ENCODE assay signal across 9 mouse cellular contexts in genomic region chr10:80936810-80937164, GRCm38 (mm10). TPM values are rescaled to one million over a fixed set of nuclear protein-coding genes. Genes with fewer than 3 reads are reported as not detected.
DNase-seq lines count a peak whose midpoint lies in the region; ATAC-seq and TF ChIP-seq lines count a peak whose summit lies in the region.
"Had no signal": no experiment of that assay in that cellular context is flagged by ENCODE, and none has a peak within 500 bp of the region (broad histone marks: within the 10 kb centered on the region; RNA-seq: fewer than 3 reads in every experiment).

No protein-coding gene starts in this region.

- peaks cover 85% of the 10 kb centered on the region for H3K4me1 ChIP-seq in heart, embryonic 11.5 days (ENCODE audit: control insufficient read depth, insufficient read depth, low read length)
- H3K4me1 ChIP-seq in ES-Bruce4 (ENCODE audit: control insufficient read depth, insufficient read depth, low read length): peaks cover 25% of the 10 kb centered on the region
- peaks cover 91% of the 10 kb centered on the region for H3K4me1 ChIP-seq in hindbrain, embryonic 13.5 days (replicated peaks)
- H3K4me1 ChIP-seq in midbrain, embryonic 11.5 days (ENCODE audit: control insufficient read depth, insufficient read depth, low read length): peaks cover 38% of the 10 kb centered on the region

- intact Hi-C loops in heart, postnatal 10 days (cut with DNase I): no loop called here

- 10% methylated on average over 6 of the region's 6 CpGs for WGBS in heart, embryonic 11.5 days (ENCODE audit: insufficient replicate concordance)
- WGBS in hindbrain, embryonic 13.5 days: 15% methylated on average over 6 of the region's 6 CpGs
- WGBS in midbrain, embryonic 11.5 days: 13% methylated on average over 6 of the region's 6 CpGs

- H3K4me3 ChIP-seq in heart, embryonic 11.5 days (ENCODE audit: low read depth, low read length): peak overlapping the region; percentile 49; the same call in 1 of the 2 replicates
- H3K4me3 ChIP-seq in ES-Bruce4 (ENCODE audit: low read depth, low read length): 0 out of 2 replicates have a peak overlapping the region, but pooled peaks have one; percentile 0
- H3K4me3 ChIP-seq in hindbrain, embryonic 13.5 days: peak overlapping the region; percentile 15; the same call in 1 of the 2 replicates
- peak overlapping the region; percentile 19 for H3K4me3 ChIP-seq in midbrain, embryonic 11.5 days (ENCODE audit: low read depth, low read length)

- no peak for TF ChIP-seq POLR2A in ES-Bruce4 (IDR thresholded peaks at IDR 0.05; ENCODE audit: insufficient read depth, low read length)

- no peak for DNase-seq in heart, postnatal 10 days
- DNase-seq in midbrain, embryonic 11.5 days (ENCODE audit: low spot score, missing footprints): peak; percentile 89
- no peak for DNase-seq in right cerebral cortex, postnatal 14 days
- no peak for DNase-seq in cerebellum, adult 9-11 months
- DNase-seq in layer of hippocampus, postnatal 36 days: no peak
- DNase-seq: thymus, postnatal 36 days had no signal

- no peak for TF ChIP-seq EP300 in ES-Bruce4 (IDR thresholded peaks at IDR 0.05; ENCODE audit: insufficient read depth, low read depth, low read length)

- H3K27ac ChIP-seq in heart, embryonic 11.5 days (ENCODE audit: low read depth, low read length): peak overlapping the region; percentile 59
- no peak overlapping the region for H3K27ac ChIP-seq in ES-Bruce4 (ENCODE audit: insufficient read depth, low read length)
- H3K27ac ChIP-seq in hindbrain, embryonic 13.5 days: peak overlapping the region; percentile 60; the same call in 1 of the 2 replicates
- no peak overlapping the region for H3K27ac ChIP-seq in midbrain, embryonic 11.5 days (ENCODE audit: low read depth, low read length)

- H3K36me3 ChIP-seq in heart, embryonic 11.5 days (ENCODE audit: control insufficient read depth, insufficient read depth, low read length): no peaks in the 10 kb centered on the region
- peaks cover 2% of the 10 kb centered on the region; the same call in 1 of the 2 replicates for H3K36me3 ChIP-seq in ES-Bruce4 (ENCODE audit: control insufficient read depth, insufficient read depth, low read length, poor library complexity, severe bottlenecking)
- H3K36me3 ChIP-seq in hindbrain, embryonic 13.5 days: no peaks in the 10 kb centered on the region
- H3K36me3 ChIP-seq in midbrain, embryonic 11.5 days (ENCODE audit: control insufficient read depth, insufficient read depth, low read length): no peaks in the 10 kb centered on the region

- H3K4me2 ChIP-seq in heart, embryonic 11.5 days: peak overlapping the region; percentile 81
- peak overlapping the region; percentile 50 for H3K4me2 ChIP-seq in hindbrain, embryonic 13.5 days
- peak overlapping the region; percentile 43; the same call in 1 of the 2 replicates for H3K4me2 ChIP-seq in midbrain, embryonic 11.5 days

- no peak for TF ChIP-seq CTCF in ES-Bruce4 (IDR thresholded peaks at IDR 0.05; ENCODE audit: low read depth, low read length)

- H3K9me3 ChIP-seq in heart, embryonic 11.5 days (replicated peaks; ENCODE audit: control insufficient read depth, low read length): no peaks in the 10 kb centered on the region
- H3K9me3 ChIP-seq in ES-Bruce4 (replicated peaks; ENCODE audit: control insufficient read depth, insufficient read depth, low read length, poor library complexity, severe bottlenecking): no peaks in the 10 kb centered on the region
- no peaks in the 10 kb centered on the region for H3K9me3 ChIP-seq in hindbrain, embryonic 13.5 days
- no peaks in the 10 kb centered on the region for H3K9me3 ChIP-seq in midbrain, embryonic 11.5 days (ENCODE audit: control insufficient read depth, low read length)

- ATAC-seq in heart, embryonic 11.5 days (replicated peaks; ENCODE audit: insufficient number of reproducible peaks, low FRiP score, low TSS enrichment): no peak
- 0 out of 2 replicates have a peak, but pooled peaks have one; percentile 8 for ATAC-seq in hindbrain, embryonic 13.5 days (ENCODE audit: low FRiP score)
- no peak for ATAC-seq in midbrain, embryonic 11.5 days (ENCODE audit: low FRiP score)

- peak overlapping the region; percentile 80; the same call in 1 of the 2 replicates for H3K9ac ChIP-seq in heart, embryonic 11.5 days (ENCODE audit: low read depth, low read length)
- H3K9ac ChIP-seq in ES-Bruce4 (ENCODE audit: low read depth, poor library complexity, severe bottlenecking): no peak overlapping the region
- H3K9ac ChIP-seq in hindbrain, embryonic 13.5 days: peak overlapping the region; percentile 49
- H3K9ac ChIP-seq in midbrain, embryonic 11.5 days (ENCODE audit: low read length): no peak overlapping the region

- H3K27me3 ChIP-seq in heart, embryonic 11.5 days (ENCODE audit: control insufficient read depth, insufficient read depth, low read length): peaks cover 15% of the 10 kb centered on the region
- no peaks in the 10 kb centered on the region for H3K27me3 ChIP-seq in ES-Bruce4 (ENCODE audit: control insufficient read depth, insufficient read depth, low read length, poor library complexity, severe bottlenecking)
- H3K27me3 ChIP-seq in hindbrain, embryonic 13.5 days: peaks cover 90% of the 10 kb centered on the region
- peaks cover 73% of the 10 kb centered on the region for H3K27me3 ChIP-seq in midbrain, embryonic 11.5 days (ENCODE audit: control insufficient read depth, insufficient read depth, low read length)

RNA-seq across cellular contexts. Expression of gene Gadd45b, which starts 6.9 kb away (rescaled TPM):
- 21.3 and 25.6 TPM in 2 replicates for polyA plus RNA-seq in heart, embryonic 11.5 days (2014; fragmentation: Nextera tagmentation; extraction: Ambion mirVana)
- total RNA-seq in heart, postnatal 10 days (2021): 10 to 100 TPM; 11.5 to 18.3 TPM
- 80.7 and 86.3 TPM in 2 replicates for polyA plus RNA-seq in ES-Bruce4 (2011; ENCODE audit: insufficient read depth, insufficient read length, low read depth, missing spikeins)
- polyA plus RNA-seq in hindbrain, embryonic 13.5 days (2015; fragmentation: Nextera tagmentation; extraction: Ambion mirVana): 8.0 and 8.1 TPM in 2 replicates
- polyA plus RNA-seq in midbrain, embryonic 11.5 days (2014; fragmentation: Nextera tagmentation; extraction: Ambion mirVana): 10.1 and 11.3 TPM in 2 replicates
- total RNA-seq in layer of hippocampus, postnatal 36 days (2021): 10 to 100 TPM; 17.7 to 19.1 TPM

RNA-seq across cellular contexts. Expression of gene Lmnb2, which starts 18.7 kb away (rescaled TPM):
- 7.9 and 11.6 TPM in 2 replicates for polyA plus RNA-seq in heart, embryonic 11.5 days (2014; fragmentation: Nextera tagmentation; extraction: Ambion mirVana)
- total RNA-seq in heart, postnatal 10 days (2021): 10 to 100 TPM; 10.2 to 11.9 TPM
- 25.9 and 28.2 TPM in 2 replicates for polyA plus RNA-seq in ES-Bruce4 (2011; ENCODE audit: insufficient read depth, insufficient read length, low read depth, missing spikeins)
- polyA plus RNA-seq in hindbrain, embryonic 13.5 days (2015; fragmentation: Nextera tagmentation; extraction: Ambion mirVana): 41.5 and 43.9 TPM in 2 replicates
- polyA plus RNA-seq in midbrain, embryonic 11.5 days (2014; fragmentation: Nextera tagmentation; extraction: Ambion mirVana): 19.4 and 19.7 TPM in 2 replicates
- 10 to 100 TPM; 19.6 to 19.7 TPM for total RNA-seq in layer of hippocampus, postnatal 36 days (2021)

RNA-seq across cellular contexts. Expression of gene Timm13, which starts 36.0 kb away (rescaled TPM):
- 300 and 340 TPM in 2 replicates for polyA plus RNA-seq in heart, embryonic 11.5 days (2014; fragmentation: Nextera tagmentation; extraction: Ambion mirVana)
- total RNA-seq in heart, postnatal 10 days (2021): 100 to 1,000 TPM; 163 to 175 TPM
- polyA plus RNA-seq in ES-Bruce4 (2011; ENCODE audit: insufficient read depth, insufficient read length, low read depth, missing spikeins): 135 and 146 TPM in 2 replicates
- 333 and 336 TPM in 2 replicates for polyA plus RNA-seq in hindbrain, embryonic 13.5 days (2015; fragmentation: Nextera tagmentation; extraction: Ambion mirVana)
- polyA plus RNA-seq in midbrain, embryonic 11.5 days (2014; fragmentation: Nextera tagmentation; extraction: Ambion mirVana): 321 and 347 TPM in 2 replicates
- 100 to 1,000 TPM; 142 to 144 TPM for total RNA-seq in layer of hippocampus, postnatal 36 days (2021)

Comparison
In these comparisons a context has a peak if more than half of its experiments do, and no peak if none do; other contexts are left out.
1. H3K27ac ChIP-seq: peak in heart, embryonic 11.5 days (single experiment) and hindbrain, embryonic 13.5 days (single experiment); none in ES-Bruce4 (single experiment) and midbrain, embryonic 11.5 days (single experiment).
2. H3K9ac ChIP-seq: peak in heart, embryonic 11.5 days (single experiment) and hindbrain, embryonic 13.5 days (single experiment); none in ES-Bruce4 (single experiment) and midbrain, embryonic 11.5 days (single experiment).
3. Peak in every context shown above with its lines, with median percentiles within 50 percentile points of each other: H3K4me2 ChIP-seq and H3K4me3 ChIP-seq.